Mouse (Mus musculus): Measurements from ENCODE around the gene Spef2.
"Not testable (repeated sequence)": the region's sequence is repeated elsewhere in the genome, so short reads cannot be mapped to it uniquely, and the experiment has no call there.

Spef2 gene

DNA sequence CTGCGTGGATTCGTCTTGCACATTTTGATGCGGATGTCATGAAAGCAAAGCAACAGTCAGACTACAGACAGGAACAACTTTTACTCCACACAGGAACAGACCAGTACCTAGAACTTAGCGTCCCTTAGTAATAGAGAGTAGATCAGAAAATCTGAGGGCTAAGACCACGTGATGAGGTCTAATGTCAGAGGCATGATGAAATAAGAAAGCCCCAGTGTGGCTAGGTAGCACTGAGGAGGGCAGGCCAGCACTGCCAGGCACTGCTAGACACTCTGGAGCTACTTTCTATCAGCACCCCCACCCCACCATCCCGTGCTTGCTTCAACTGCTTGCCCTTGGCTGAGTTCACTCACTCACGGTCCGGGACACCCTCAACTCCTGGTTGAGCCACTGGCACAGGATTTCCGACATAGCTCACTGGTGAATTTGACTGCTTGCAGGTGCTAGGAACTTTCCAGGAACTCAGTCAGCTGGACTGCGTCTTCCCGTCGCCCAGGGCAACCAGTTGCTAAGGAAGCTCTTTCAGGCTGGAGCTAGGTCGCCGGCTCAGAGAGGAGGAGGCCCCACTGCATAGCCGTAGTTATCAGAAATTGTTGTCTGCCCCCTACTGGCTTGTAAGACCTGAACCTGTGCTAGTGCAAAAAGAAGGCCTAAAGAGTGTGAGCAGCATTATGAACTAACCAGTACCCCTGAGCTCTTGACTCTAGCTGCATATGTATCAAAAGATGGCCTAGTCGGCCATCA is at the start of gene Spef2:
Spef2 (minus strand) TSS at position 510 of the 744 bp plus-strand sequence.
- DNase-seq, result peak; percentile 71 to 82

DNA sequence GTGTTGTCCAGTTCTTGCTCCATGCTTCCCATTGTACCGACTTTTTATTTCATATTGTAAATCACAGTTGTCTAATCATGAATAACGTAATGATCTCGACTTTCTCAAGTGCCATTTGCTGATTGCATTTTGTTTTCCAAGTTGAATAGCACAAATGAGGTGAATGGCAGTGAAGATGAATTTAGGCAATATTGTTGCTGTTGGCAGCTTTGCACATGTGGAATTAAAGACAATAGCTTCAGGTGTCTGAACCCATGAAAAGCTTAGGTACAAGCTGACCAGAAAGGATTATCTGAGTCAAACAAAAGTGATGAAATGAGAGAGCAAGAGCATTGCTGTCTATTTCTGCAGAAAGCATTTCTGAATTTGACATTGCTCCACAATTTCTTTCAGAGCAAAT is 45.5 kb upstream of the Spef2 start:
- DNase-seq, result no peak

DNA sequence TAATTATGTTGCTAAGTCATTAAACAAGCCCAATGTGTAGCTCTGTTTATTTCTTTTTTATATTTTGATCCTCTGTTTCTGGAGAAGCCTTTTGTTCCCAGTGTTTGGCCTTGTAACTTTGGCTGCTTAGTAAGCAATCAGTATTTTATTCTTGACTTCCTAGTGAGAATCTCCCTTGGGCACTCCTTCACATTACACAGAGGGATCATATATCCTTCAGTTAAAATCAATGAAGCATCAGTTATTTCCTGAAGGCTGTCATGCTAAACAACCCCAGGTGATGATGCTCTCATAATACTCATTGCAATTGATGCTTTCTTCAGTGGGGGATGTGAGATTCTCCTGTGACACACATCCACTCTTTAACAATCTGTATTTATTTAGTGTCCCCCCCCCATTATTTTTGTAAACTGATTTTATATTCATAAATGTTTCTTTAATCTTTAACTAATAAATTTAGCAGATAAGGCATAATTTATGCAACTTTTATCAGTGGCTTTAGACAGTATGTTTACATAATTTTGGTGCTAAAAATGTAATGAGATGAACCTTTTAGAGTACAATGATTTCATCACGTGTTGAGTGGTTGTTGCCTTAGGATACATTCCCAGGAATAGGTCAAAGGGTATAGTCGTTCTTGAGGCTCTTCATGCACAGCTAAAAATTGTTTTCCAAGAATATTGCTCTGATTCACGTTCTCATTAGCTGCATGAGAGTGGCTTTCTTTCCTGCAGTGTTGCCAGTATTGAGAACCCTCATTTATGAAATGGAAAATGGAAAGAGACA is 39.8 kb upstream of the Spef2 start:
- DNase-seq, result no peak

DNA sequence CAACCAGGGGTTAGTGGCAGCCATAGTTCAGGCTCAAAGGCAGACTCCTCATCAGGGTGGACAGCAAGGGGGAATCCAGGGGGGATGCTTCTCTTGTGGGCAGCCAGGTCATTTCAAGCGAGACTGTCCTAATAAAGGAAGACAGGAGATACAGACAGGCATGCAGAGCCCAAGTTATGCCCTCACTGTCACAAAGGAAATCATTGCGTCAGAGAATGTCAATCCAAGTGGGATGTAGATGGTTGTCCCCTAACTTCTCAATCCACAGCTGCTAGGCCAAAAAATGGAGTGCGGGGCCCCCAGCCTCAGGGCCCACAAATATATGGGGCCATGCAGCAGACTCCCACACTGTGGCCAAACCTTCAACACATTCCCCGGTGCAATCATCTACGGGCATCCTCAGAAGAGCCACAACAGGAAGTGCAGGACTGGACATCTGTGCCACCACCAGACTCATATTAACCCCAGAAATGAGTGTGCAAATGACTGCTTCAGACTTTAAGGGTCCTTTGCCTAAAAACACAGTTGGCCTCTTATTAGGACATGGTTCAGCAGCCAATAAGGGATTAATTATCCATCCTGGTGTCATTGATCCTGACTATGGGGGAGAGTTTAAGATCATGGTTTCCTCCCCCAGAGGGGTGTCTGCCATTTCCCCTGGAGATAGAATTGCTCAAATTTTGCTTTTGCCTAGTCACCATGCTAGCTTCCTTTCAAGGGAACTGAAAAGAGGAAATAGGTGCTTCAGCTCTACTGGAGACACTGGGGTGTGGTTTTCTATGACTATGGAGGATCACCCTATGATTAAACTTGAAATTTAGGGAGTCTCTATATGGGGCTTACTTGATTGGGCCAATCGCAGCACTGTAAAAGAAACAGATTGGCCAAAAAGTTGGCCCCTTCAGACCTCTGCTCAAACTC is 25.8 kb upstream of the Spef2 start:
- DNase-seq, result not testable (repeated sequence)

DNA sequence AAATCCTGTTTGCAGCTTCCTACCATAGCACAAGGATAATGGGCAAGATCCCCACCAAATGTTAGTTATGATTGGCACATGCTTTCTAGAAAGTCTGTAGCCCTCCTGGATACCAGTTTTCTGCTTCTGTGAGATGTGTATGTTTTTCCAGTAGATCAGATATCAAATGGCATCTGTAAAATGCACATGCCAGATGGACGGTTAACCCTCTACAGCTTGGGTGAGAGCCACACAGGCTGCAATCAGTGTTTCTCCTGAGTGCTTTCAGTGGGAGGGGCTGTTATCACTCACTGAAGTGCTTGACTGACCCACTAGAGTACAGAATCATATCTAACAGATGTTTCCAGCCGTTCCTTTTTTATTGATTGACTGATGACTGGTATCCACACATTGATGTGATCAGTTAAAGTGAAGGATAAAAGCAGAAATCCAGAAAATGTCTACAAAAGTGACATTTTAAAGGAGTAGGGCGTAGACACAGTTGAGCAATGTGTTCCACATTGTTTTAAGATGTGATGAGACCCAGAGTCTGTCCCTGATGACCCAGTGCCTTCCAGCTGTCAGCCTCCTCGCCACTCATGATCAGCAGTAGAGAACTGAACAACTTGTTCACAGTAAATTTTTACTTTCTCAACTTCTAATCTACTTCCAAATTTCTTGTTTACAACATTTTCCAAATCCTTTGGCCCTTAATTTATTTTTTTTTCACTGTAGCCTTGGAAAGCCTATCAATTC is 19.7 kb upstream of the Spef2 start:
- DNase-seq, result no peak

DNA sequence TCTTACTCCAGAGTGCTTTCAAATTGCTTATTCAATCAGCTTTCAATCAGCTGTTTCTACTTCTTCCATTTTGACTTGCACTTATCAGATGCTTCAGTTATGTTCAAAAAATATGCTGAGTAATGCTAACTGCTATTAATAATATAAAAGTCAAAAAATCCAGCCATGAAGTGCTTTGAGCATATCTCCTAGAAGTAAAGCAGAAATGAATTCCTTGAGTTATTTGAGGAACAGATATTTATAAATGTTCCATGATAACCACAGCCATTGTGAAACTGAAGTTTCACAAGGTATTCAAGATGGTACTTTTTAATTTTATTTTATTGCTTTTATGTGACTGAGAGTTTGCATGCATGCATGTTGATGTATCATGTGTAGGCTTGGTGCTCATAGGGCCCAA is 18.4 kb upstream of the Spef2 start:
- no peak for DNase-seq

DNA sequence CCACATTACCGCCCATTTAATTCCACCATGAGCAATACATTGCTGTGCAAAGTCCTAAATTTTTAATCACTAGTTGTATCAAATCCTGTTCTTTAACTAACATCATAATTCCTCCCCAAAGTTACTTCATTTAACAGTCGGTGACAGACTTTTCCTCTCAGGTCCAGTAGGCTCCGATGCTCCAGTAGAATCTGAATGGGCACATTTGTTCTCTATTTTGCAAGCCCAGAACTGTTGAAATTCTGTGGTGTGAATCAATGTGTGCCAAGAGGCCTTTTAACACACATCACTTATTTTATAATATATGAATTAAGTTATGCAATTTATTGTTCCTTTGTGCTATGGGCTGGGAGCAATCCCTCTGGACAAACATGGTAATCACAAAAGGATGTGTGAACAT is 2.3 kb upstream of the Spef2 start:
- DNase-seq, result no peak

DNA sequence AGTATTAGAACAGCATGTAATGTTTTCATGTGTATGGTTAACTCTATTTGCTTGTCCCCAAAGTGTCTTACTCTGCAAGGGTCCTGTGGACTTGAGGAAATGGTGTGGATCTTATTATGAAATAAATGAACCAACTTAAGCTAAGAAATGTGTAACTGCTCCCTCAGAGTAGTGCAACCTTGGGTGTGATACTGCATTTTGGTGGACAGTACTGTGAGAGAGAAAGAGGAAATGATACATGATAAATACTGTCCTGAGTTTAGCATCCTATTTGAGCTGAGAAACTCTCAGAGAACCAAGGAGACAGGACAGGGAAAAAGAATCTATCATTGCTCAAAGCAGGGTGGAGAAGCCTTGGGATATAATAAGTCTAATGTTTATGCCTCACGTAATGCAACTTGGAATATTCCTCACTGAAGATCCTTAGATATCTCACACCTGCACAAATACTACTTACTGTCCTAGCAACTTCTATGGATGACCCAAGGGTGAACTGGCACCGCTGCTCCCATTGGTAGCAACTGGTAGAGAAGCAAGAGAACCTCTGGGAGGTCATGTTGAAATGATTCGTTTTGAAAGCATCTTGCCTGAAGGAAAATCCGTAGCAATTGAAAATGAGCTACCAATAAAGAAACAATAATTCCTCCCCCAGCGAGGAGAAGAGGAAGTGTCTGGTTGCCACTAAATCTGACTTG is 1.1 kb downstream of the Spef2 start:
- DNase-seq, result no peak

DNA sequence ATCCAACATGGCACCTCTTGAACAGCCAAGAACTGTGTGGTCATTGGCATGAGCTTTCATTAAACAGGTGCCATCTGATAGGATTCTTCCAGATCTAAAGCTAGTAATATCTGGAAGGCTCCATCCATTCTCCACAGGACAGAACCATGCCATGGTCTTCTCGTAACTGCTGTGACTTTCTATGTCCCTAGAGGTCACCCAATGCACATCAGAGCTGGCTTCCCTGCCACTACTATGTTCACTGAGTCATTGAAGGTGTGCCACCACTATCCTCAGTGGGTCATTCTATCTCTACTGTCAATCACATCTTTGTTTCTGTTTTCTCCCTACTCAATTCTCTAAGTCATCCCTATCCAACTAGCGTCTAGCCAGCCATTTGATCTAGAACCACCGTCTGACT is 6.5 kb downstream of the Spef2 start:
- no peak for DNase-seq

DNA sequence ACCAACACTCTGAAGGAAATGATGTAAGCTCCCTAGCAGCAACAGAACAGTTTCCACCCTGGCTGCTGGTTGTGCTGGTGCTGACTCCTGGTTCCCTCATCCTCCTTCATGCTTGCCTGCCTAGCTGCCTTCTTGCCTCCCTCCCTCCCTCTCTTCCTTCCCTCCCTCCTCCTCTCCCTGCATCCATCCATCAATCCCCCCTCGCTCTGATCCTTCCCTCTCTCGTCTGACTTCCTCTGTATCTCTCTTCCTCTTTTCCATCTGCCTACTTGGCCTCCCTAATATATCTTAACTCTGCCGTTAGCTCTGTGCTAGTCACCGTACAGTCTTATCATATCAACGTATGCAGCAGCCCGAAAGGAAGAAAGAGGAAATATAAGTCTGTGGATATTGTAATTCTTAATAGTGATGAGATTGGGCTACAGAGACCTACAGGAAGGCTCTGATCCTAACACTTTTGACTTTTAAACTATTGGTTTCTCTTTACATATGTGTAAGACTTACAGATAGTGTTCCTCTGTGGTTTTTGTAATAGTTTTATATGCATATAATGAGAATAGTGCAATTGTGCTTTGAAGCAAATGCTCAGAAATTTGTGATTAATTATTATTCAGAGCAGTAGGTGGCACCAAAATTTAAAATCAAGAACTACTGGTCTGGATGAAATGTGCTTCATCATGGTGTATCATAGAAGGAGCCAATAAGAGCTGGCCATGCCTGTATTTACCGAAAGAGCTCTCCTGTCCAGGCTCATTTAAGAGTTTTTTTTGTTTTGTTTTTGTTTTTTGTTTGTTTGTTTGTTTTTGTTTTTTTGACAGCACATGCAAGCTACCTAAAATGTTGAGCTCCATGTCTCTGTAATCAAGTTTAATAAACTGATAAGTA is 33.9 kb downstream of the Spef2 start:
- no peak for DNase-seq

DNA sequence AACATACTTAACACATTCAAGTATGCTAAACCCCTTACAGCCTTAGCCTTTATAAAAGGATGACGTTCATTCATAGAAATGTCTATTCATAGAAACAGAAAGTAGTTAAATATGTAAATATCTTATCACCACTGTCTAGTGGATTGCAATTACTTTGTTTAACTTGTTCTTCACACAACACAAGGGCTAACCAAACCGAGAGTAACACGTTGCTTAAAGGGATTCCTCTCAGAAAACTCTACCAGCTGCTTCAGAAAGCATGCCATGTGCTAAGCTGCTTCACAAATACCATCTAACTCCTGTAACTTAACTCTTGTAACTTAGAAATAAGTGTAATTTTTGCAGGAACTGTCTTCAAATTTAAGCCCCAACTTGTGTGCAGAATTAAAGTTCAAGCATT is 35.0 kb downstream of the Spef2 start:
- DNase-seq, result no peak

DNA sequence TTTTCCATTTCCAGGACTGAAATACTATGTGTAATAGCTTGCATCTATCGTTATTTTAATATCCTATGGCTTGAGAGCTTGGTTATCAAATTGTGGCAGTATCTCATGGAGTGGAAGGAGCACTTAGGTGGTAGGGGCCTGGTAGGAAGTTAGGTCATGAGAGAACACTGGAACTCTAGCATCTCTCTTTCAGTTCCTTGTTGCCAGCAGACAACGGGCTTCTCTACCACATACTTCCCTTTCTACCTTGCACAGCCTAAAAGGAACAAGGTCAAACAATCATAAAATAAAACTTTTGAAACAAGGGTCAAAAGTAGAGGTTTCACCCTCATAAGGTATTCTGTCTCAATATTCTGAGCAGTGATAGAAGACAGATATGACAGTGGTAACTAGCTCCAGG is 38.3 kb downstream of the Spef2 start:
- no peak for DNase-seq

DNA sequence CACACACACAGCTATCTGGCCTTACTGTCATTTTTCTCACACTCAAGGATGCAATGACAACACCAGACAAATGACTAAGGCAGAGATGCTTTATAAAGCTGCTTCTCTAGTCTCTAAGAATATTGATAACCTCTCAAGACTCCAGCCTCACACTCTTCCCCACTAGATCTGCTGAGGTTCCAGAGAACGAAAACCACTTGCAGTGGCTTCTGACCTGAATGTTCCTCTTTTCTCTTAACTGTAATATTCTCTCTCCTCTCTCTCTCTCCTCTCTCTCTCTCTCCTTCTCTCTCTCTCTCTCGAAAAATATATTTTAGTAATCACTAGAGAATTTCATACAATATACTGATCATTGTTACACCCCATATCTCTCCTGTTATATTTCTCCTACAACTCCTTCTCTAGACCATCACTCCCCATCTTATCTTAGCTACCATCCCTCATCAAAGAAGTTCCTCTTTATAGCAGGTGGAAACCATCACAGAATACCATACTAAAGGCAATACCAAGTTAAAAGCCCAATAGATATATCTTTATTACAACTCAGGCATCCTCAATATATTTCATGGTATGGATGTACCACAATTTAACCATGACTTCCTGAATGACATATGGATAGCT is 42.7 kb downstream of the Spef2 start:
- no peak for DNase-seq

DNA sequence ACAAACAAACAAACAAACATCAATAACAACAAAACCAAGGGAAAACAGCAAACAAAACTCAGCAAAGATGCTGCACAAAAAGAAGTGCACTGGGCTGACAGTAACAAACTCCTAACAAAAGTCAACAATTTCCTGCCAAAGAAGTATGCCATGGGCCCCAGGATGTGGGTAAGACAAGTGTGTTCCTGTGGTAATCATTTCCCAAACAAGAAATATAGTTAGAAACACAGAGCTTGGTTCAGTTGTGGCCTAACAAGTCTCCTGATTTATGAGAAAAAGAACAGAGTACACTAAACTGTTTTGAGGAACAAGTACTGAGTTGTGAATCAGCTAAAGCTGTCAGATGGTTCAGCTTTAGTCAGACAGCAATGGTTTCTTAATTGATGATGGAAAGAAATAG is 46.8 kb downstream of the Spef2 start:
- peak; percentile 21 to 22 for DNase-seq

DNA sequence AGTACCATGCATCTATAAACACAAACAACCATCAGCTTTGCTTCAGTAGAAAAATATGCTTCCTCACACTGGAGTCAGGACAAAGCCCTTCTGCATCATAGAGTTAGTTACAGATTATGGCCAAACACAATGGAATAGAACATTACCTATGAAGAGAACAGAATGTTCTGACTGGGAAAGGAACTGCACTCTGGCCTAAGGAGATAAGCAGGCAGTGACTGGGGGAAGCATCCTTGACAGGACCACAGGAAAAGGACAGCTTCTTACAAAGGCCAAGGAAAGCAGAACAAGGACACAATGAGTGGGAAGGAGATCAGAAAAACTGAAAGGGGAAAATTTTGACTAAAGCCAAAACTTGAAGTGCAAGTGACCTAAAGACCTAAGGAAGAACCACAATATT is 56.9 kb downstream of the Spef2 start:
- DNase-seq, result no peak

DNA sequence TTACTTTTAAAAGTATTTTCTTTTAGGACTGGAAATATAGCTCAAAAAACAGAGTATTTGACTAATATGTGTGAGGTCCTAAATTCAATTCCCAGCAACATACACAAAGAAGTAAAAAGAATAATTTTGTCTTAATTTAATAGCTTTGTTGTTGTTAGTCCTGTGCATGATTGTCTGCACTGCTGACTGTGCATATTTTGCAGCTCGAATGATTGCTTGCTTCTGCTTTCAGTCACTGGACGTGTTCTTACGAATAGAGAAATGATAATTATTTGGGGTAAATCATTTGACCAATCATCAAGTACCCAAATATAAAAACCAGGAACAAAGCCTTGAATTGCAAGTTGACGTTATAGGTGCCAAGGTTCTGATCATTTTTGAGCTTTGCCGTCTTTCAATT is 57.8 kb downstream of the Spef2 start:
- no peak for DNase-seq

DNA sequence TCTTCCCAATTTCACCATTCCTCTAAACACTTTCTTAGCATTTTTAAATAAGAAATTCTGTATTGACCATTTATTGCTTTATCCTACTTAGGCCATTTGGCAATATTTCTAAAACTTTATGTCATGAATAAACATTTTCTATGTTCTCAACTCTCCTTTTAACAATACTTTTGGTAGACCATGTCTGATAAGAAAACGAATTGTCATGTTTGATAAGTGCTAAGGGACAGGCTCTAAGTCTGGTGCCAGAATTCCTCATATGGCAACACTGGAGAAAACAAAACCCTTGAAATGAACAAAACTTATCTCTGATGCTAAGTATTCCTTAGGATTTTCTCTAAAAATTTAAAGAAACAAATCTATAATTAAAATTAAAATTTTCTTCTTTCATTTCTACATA is 58.2 kb downstream of the Spef2 start:
- DNase-seq, result no peak

DNA sequence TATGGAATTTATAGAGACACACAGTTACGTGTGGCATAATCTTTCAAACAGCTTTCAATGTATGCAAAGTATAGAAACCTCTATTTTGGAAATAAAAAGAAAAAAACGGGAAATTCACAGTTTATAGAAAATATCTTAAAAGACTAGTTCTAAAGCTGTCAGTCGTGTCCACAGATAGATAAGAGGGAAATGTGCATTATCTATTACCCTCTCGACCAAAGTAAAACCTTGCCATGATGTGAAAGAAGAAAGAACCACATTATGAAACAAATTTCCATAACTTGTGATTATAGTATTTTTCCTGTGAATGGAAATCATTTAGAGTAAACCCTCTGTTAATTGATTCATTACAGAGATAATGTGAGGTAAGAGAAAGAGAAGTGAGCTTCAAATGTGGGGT is 65.2 kb downstream of the Spef2 start:
- no peak for DNase-seq

DNA sequence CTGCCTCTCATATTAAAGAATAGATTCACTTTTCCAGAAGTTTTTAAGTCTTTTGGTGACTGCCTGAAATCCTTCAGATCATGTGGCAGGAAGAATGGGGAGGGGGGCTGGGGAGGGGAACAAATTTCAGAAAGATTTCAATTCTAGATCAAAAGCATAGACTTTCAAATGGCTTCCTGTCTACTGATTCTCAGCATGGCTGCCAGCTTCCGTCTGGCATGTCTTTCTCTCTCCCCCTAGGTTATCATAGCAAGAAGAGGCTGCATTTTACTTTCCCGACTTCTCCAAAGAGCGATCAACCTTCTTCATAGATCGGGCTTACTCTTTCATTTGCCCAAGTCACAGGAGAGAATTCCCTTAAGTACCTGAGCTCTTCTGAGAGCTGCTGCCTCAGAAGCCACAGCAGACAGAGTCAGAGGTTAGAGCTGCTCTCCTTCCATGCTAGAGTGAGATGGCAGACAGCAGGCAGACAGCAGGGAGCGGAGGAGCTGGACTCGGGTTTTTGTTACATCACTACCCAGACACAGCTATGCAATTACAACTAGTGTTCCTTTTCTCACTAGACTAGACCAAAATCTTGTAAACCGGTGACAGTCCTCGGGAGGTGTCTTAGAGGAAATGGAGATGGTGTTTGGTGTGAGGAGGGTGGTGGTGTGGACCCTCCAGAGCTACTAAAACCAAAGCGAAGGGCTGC is 71.2 kb downstream of the Spef2 start:
- peak in 1 of 2 experiments; percentile 6 for DNase-seq

DNA sequence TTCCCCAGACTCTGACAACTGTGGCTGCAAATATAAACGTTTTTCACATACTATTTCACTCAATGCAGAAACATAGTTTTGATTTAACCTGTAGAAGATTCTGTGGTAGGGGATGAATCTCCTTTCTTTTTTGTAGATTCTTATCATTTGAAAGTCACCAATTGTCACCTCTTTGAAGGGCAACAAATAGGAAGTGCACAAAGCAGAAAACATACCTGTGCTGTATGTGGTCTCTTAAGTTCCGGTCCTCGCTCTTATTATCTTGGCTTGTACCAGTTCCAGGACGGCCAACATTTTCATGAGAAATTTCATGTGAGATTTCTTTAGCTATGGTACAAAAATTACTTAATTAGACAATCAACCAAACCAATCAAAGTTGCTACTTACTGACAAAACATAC is 80.1 kb downstream of the Spef2 start:
- DNase-seq, result no peak
